Mouse (Mus musculus) megakaryocyte-erythroid progenitor cell, adult 5-6 weeks (primary cell): ENCODE measurements around the gene Hormad2. TPM values are rescaled to one million over a fixed set of nuclear protein-coding genes. Genes with fewer than 3 reads are reported as not detected.

Experiments
- ATAC-seq: replicated peaks from 2 replicates; pipeline ENCODE4 v1.8.0; 2016; ENCODE audit warnings: mild to moderate bottlenecking, inconsistent platforms; ENCODE audit not compliant: severe bottlenecking, poor library complexity, low FRiP score, low TSS enrichment
- total RNA-seq, 2 experiments: library from RNA; stranded (forward) in 1 of 2; stranded (reverse) in 1 of 2; fragments of 200-1000, 215-1000 nt in 1 of 2; fragments of >200 nt in 1 of 2; fragmentation: Nextera tagmentation in 1 of 2; gene quantifications; 2 replicates each; pipeline ENCODE4 v1.2.3; 2014 to 2017

Hormad2 gene
- total RNA-seq, 2 experiments from 2014 or later: 0.66 TPM; not detected in 1

DNA sequence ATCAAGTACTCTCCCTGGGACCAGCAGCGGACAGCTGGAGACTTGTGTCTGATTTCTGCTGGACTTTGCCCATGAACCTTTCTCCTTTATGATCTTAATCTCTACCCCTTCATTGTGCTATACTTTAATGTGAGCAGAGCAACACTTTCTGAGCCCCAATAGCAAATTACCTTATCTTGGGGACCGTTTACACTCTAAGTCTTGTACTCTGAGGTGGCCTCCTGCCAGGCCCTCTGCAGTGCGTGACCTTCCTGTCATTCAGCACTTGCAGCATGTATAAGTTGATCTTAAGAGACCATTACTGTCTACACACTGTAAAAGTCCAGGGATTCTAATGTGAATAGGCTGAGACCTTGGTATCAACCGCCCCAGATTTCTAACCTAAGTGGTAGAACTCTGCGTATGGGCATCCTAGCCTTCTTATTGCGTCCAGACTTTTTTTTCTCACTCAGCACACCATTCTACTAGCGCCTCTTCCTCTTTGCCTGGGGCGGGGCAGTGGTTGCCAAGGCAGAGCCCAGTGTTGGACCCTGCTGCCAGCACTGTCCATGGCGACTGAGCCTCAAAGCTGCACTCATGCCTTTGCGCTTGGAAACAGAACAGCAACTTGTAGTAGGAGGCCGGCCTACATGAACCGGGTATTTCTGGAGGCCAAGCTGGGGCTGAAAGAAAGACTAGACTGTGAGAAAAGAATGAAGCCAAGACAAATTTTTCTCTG, 11.7 kb upstream of the Hormad2 start:
- ATAC-seq: no peak

DNA sequence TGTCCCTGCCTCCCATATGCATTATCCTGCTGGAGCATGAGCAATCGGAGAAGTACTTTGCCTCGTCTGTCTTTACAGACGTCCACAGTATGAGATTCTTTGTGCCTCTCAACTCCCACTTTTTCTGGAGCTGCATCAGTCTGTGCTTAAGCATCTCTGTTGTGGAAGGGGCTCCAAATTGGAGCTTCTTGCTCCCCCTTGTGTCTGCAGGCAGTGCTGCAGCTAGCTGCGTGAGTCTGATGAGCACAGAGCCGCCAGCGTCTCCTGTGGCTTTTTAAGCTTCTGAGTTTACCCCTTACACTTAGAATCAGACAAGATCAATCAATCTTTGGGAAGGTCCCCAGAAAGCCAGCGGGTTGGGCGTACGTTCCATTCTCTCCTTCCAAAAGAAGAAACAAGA, 10.2 kb upstream of the Hormad2 start:
- ATAC-seq: peak; percentile 82

GRCm38 (mm10) chr11:4446195-4446868, 5.4 kb upstream of the Hormad2 start:
- ATAC-seq: no peak

GRCm38 (mm10) chr11:4442280-4442679, 1.4 kb upstream of the Hormad2 start:
- no peak for ATAC-seq

DNA sequence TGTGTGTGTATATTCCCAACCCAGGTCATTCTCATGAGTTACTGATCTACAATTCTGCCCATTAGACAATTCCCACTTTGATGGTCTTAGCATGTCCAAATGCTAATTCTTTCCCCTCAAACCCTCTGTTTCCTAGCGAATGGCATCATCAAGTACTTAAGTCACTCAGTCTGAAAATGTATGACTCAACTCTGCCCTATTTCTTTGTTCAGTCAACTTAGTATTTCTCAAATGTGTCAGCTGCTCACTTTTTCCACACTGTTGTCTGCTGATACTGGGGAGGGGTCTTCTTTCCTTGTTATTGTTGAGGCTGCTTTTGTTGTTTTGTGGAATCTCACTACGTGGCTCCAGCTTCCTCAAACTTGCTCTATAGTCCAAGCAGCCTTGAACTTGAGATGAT, 2.7 kb downstream of the Hormad2 start:
- no peak for ATAC-seq

- ATAC-seq: no peak
These were observed 3.6 kb downstream of the Hormad2 start for GRCm38 (mm10) chr11:4437318-4437717.

- no peak for ATAC-seq
These were observed 4.3 kb downstream of the Hormad2 start for GRCm38 (mm10) chr11:4436631-4437030.

GRCm38 (mm10) chr11:4434461-4434860, 6.4 kb downstream of the Hormad2 start:
- no peak for ATAC-seq

GRCm38 (mm10) chr11:4423818-4424217, 17.1 kb downstream of the Hormad2 start:
- no peak for ATAC-seq

DNA sequence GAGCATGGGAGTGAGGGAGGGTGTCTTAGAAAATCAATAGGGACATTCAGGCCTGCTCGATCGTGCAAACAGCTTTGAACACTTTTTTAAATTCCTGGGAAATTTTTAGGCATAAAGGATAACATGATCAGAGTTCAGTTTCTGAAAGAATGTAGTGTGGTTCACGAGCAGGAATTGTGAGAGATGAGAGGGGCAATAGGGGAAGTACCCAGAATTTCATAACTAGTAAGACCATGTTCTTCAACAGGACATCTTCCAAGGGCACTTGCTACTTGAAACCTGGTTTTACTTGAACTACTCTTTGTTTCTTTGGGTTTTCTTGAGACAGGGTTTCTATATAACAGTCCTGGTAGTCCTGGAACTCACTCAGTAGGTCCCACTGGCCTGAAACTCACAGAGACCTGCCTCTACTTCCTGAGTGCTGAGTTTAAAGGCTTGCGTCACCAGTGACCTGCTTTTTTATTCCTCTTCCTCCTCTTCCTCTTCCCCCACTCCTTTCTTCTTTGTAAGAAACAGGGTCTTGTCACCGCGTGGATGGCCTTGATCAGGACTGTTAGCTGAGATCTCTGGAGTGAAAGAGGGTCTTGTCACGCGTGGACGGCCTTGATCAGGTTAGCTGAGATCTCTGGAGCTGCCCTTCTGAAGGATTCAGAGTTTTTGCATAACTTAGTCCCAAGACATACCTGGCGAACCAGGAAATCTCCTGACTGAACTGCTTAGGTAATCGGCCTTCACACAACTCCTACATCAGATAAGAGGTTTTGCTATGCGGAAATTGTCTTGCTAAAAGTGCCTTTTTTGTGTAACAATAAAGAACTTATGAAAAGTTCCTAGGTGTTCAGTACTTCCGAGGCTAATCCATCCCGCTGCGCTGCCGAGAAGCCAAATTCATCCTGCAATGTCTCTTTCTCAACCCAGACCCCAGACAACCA, 18.1 kb downstream of the Hormad2 start:
- ATAC-seq: no peak

GRCm38 (mm10) chr11:4421933-4422488, 18.9 kb downstream of the Hormad2 start:
- ATAC-seq: no peak

- no peak for ATAC-seq
These were observed 22.9 kb downstream of the Hormad2 start for GRCm38 (mm10) chr11:4417986-4418385.

DNA sequence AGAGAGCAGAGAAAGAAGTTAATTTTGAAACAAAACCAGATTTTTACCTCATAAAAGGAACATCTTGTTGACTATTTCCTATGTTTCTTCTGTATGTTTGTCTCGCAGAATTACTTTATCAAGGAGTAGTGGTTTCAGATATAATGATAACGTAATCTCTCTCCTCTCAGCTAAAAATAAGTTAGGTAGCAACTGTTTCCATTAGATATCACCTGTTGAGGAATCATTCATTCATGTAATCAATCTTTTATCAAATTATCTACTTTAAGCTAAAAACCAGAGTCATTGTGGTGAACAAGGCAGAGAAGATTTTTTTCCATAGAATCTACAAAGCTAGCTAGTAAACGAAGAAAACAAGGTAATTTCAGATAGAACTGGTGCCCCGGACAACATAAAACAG, 28.6 kb downstream of the Hormad2 start:
- ATAC-seq: no peak

- ATAC-seq: no peak
These were observed 36.6 kb downstream of the Hormad2 start for GRCm38 (mm10) chr11:4404277-4404676.

DNA sequence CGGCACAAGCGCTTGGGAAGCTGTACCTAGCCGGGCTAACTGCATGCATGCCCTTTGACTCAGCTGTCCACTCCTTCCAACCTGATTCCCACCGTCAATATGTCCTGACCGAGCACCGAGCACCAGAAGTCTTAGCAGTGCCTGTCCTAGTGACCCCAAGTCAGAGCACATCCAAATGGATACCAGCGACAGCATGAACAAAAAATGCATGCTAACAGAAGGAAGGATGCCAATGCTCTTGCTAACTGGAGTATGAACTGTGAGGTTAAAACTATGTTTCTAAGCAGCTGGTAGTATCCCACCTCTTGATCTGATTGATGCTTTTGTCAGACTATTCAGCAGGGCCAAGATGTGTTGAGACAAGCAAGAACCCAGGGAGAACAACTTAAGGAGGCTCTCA, 37.5 kb downstream of the Hormad2 start:
- ATAC-seq: no peak

DNA sequence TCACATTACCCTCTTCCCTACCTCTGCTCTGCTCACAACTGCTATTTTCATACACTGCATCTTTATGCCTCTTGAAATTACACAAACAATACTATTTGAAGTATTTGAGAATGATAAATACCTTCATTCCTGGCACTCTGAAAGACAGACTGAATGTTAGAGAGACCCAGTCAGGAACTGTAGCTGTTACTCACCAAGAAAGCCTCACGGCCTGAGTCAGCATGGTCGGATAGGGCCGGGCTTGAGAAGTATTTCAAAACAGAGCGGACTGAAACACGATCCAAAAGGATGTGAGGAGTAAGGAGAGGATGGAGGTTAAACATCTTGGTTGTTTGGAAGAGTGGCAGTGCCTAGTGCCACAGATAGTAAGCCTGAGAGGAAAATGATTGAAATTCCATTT, 39.7 kb downstream of the Hormad2 start:
- ATAC-seq: no peak

- no peak for ATAC-seq
These were observed 46.7 kb downstream of the Hormad2 start for GRCm38 (mm10) chr11:4394226-4394625.

DNA sequence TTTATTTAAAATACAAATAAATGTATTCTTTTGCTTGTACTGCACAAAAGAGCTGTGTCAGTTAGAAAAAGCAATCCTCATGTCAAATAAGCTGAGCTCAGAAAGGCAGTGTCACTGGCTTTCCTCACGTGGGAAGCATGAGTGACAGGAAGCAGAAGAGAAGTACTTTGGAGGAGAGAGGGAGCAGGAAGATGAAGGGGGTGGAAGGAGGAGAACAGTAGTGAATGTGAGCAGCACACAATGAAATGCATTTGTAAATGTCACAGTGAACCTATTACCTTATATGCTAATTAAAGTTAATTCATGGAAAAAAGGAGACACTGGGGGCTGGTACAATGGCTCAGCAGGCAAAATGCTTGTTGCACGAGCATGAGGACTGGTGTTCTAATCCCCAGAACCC, 52.9 kb downstream of the Hormad2 start:
- no peak for ATAC-seq

- no peak for ATAC-seq
These were observed 58.6 kb downstream of the Hormad2 start for GRCm38 (mm10) chr11:4382321-4382720.

- no peak for ATAC-seq
These were observed 61.0 kb downstream of the Hormad2 start for GRCm38 (mm10) chr11:4379857-4380256.
